Mouse (Mus musculus) adrenal gland (tissue): ENCODE data around the gene Psmd5.
"Not testable (repeated sequence)": the region's sequence is repeated elsewhere in the genome, so short reads cannot be mapped to it uniquely, and the experiment has no call there.

Experiments
- intact Hi-C: fragments of 180-260 bp; cut with DNase I; formaldehyde crosslinking; loops from one replicate; pipeline ENCODE4 v1.15.1; 2025

The Psmd5 gene

DNA sequence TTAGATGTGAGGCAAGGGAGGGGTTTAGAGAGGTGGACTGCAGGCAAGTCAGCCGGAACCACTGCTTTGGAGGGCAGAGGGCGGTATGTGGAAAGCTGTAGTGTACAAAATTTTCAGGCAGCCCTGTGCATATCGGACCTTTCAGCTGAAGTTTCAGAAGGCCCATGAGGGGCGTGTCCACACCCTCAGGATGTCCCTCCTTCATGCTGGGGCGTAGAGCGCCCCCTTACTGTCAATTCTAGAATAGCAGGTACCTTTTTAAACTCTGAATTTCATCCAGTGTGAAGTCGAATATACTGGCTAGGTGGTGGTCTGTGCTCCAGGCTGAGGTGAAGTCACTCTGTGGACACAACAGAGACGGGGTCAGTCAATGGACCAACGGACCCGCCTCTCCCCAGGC, 23.1 kb upstream of the Psmd5 start:
- intact Hi-C loops = loop anchor here (5.0 kb wide), 1 partner anchor 74 kb away; no protein-coding TSS in a partner anchor

DNA sequence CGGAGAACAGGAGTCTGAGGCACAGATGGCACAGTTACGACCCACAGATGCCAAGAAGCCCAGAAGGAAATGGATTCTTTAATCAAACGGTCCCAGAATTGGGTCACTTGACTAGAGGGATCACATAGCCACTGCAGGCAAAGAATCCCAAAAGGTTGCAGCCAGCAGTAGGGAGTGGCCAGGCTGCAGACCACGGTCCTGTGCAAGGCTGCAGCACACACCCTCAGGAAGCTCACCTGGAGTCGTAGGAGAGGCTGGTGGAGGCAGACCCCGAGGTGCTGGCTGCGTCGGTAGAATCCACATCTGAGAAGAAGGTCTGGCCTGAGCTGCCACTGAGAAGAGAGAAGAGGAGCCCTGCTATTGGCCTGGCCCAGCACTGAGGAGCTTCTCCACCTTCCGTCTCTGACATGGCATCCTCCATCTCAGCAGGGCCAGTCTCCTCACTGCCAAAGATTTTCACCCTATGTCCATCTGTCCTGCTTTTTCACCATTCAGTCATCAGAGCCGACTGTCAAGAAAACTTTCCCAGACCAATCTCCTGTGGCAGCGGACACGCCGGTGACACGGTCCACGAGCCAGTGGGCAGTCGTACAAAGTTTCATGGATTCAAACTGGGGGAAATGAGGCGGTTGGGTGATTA, 22.2 kb upstream of the Psmd5 start:
- intact Hi-C loops = loop anchor here (5.0 kb wide), 1 partner anchor 75 kb away; no protein-coding TSS in a partner anchor

DNA sequence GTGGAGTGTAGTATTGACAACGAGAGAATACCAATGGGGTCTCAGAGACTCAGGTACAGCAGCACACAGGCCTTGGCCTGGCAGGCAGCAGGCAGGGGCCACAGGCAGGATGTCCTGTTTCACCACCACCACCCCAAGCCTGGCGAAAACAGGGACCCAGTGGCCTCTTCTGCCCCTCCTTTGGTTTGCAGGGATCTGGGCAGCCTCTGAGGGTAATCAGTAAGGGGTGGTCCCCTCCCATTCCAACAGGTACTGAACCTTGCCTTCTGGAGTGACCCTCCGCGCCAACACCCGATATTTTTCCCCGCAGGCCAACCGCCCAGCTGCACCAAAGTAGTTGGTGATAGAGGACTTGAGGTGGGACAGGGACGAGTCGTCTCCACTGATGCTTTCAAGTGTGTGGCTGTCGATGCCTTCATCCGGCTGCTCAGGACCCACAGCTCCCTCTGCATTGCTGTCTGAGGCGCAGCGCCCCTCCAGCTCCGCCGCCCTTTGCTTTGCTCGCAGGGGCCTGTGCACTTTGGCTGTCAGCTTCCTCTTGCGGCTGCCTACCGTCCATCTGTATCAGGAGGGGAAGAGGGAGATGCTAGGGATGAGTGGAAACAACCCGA, 20.8 kb upstream of the Psmd5 start:
- intact Hi-C loops = loop anchor here (5.0 kb wide), 1 partner anchor 77 kb away; no protein-coding TSS in a partner anchor

DNA sequence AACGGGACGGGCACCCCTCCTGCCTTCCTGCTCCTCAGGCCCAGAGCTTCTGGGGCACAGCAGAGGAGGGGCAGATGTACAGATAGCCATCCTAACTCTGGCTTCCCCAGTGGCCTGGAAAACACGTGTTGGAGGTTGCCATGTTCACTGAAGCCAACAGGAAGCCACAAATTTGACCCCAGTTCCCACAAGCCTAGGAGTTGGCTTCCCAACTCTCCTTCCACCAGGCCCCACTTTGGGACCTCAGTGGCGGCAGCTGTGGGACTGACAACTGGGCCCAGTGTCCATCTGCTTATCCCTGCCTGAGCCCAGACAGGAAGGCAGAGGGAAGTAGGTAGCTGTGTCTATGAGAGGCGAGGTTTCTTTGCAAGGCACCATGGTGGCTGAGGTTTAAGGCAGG, 19.2 kb upstream of the Psmd5 start:
- intact Hi-C loops = no loop called here

DNA sequence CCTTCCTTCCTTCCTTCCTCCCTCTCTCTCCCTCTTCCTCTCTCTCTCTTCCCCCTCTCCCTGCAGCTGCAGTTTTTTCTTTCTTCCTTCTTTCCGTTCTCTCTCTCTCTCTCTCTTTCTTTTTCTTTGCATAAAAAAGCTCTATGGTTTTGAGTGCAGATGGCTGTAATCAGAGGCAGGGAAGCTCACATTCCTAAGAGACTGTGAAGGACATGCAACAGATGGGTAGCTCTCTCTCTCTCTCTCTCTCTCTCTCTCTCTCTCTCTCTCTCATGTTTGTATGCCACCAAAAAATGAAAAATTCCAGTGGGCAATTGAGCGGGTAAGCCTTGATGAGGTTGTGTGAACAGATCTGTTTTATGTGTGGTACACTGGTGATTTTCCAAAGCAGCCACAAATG, 9.4 kb upstream of the Psmd5 start:
- intact Hi-C loops = no loop called here

DNA sequence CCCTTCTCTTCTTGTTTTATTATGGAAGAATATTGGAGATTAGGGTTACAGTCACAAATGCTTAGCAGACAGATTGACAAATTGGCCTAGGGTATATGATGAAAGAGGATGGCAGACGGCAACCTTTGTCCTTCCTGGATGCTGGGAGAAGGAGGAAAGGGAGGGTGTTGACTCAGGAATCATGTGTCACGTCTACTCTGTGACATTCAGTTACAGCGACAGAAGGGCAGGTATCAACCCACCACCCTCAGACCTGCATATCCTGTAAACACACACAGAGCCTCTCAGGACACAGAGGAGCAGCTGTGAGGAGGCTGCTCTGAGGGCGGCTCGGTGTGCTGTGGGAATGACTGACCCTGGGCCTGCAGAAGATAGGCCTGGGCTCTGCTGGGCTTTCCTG, 8.4 kb upstream of the Psmd5 start:
- intact Hi-C loops = no loop called here

DNA sequence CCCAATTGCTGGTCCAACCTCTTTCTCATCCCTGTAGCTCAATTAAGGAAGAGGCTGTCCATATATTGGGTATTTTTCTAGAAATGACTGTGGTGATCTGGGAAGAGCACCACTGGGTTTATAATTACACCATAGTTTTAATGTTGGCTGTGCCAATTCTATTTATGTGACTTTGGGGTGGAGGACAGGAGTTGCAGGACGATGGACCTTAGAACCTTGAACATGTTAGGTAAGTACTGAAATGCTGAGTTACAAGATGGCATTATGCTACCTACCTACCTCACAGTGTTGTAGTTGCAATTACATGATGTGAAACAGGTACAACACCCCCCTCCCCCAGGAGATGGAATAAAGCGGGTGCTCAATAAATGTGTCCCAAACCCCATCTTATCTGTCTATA, 8.0 kb upstream of the Psmd5 start:
- intact Hi-C loops = no loop called here

DNA sequence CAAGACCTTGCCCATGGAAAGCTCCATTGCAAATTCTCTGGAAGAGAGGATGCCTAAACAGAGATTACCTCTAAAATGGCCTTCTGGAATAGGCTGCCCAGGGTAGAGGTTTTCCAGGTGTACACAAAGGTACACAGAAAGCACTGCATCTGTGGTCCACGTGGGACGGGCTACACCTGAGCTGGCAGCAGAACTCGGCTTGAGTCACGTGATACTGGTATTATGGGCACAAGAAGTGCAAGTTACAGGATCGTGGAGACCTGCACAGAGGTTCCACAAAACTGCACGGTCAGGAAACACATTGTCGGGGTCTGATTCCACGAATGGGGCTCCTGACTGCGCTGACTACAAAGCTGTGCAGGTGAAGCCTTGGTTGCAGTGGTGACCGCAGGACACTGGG, 5.3 kb upstream of the Psmd5 start:
- intact Hi-C loops = no loop called here

DNA sequence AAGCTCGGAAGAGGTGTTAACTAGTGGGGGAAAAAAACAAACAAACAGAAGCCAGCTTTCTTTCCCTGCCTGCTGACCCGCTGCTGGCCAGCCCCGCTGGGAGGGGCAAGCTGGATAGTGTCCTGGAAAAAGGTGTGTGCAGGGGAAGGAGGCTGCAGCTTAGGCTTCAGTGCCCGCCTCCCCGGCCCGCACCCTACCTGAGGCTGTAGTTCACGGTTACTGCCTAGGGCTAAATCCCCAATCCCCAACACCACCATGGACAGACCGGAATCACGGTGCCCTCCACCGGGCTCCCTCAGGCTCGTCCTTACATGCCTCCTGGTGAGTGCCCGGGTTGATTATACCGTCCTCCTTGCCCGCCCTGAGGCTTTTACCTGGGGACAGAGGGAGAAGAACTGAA, 497 bp downstream of the Psmd5 start, which contains the start of gene Cutal:
Cutal (plus strand) TSS at position 126 of the 400 bp plus-strand sequence.
- intact Hi-C loops = loop anchor here (5.0 kb wide), 1 partner anchor 47 kb away; the partner anchor contains the start of gene Fbxw2

DNA sequence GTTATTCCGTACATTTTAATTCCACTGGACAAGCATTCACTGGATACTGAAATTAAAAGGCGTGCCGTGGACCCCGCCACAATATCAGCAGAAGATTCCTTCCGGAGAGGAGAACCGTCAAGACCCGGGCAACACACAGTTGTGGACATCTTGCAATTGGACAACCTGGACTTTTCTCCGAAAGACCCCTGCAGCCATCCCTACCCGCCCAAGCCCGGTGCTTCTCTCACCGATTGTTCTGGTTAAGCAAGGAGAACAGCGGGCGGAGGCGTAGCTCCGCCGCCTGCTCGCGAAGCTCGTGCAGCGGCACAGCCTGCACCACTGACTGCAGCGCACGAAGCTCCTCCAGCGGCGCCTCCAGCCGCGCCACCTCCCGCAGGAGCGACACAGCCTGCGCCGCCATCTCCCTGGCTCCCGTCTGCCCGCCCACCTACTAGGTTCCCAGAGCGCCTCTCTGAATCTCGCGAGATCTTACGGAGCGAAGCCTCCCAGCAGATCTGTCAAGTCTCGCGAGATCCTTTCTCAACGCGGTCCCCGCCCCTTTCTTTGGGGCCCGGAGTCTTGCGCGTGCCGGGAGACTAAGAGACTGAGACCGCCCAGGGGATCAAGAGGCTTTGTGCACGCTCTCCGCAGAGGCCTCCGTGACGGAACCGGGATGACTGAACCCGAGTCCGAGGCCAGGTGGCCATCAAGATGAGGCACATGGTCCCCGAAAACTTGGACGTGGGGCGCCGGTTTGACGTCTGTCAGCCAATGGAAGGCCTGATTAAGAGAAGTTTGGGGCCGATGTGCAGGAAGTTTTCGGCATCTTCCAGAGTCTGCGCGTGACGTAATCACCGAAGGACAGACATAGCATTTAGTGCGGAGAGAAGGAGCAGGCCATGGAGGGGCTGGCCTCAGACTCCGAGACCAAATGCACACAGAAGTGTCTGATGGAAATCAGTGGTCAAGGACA, 4.0 kb downstream of the Psmd5 start:
- intact Hi-C loops = loop anchor here (5.0 kb wide), 1 partner anchor 43 kb away; the partner anchor contains the start of gene Fbxw2

DNA sequence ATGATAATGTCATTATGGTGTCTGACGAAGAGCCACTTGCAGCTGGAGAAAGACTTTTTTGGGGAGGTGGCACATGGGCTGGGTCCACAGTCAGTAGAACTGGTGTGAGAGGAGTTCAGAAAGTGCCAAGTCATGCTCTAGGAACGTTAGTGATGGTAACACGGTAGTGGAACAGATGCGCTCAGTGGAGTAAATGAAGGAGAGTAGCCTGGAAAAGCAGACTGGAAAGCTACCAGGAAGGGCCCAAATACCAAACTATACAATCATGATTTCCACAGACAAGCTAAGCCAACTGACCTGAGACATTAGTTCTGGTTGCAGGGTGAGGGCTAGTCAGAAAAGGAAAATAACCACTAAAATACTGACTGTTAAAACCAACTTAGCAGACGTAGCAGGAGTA, 5.1 kb downstream of the Psmd5 start:
- intact Hi-C loops = loop anchor here (5.0 kb wide), 1 partner anchor 42 kb away; the partner anchor contains the start of gene Fbxw2

DNA sequence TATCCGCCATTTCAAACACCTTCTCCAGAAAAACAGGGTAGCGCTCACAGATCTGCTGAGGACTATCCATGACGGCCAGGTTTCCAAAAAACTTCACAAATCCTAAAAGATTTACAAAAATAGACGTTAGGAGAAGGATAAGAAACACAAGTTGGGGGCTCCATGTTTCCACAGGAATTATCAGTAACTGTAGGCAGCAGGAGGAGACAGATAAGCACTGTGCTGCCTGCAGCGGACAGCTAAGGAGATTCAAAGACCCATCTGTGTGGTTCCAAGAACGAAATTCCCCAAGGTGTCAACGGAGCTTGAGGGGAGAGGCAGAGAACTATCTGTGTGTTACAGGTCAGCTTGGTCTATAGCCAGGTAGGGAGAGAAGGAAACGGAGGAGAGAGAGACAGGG, 17.0 kb downstream of the Psmd5 start:
- intact Hi-C loops = no loop called here

DNA sequence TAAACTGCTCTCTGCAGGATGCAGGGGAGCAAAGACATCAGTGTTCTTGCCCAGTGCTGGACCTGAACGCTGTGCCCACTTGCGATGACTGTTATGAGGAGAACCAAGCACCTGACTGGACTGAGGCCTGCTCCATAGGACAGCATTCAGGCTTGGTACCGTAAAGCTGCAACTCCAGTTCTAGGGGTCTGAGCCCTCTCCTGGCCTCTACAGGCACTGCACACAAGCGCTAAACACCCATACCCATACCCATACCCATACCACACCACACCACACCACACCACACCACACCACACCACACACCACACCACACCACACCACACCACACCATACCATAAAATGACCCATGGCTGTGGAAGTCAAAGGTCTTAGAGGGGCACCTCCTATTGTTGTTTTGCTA, 19.5 kb downstream of the Psmd5 start:
- intact Hi-C loops = no loop called here

DNA sequence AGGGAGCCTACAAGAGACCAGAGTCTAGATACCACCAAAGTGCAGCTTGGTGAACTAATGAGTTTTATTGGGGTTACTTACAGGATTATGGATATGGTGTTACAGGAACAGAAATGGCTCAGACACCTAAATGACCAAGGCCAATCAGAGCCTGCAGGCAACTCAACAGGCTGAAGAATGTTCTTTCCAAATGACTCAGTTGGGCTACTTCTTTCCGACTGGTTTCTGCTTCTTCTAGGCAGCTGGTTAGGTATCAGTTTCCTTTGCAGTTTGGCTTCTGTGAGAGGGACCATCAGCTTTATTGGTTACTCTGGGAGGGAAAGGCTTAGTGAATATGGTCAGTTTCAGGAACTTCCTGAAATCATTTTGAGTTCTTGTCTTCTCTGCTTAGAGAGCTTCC, 27.1 kb downstream of the Psmd5 start:
- intact Hi-C loops = no loop called here

DNA sequence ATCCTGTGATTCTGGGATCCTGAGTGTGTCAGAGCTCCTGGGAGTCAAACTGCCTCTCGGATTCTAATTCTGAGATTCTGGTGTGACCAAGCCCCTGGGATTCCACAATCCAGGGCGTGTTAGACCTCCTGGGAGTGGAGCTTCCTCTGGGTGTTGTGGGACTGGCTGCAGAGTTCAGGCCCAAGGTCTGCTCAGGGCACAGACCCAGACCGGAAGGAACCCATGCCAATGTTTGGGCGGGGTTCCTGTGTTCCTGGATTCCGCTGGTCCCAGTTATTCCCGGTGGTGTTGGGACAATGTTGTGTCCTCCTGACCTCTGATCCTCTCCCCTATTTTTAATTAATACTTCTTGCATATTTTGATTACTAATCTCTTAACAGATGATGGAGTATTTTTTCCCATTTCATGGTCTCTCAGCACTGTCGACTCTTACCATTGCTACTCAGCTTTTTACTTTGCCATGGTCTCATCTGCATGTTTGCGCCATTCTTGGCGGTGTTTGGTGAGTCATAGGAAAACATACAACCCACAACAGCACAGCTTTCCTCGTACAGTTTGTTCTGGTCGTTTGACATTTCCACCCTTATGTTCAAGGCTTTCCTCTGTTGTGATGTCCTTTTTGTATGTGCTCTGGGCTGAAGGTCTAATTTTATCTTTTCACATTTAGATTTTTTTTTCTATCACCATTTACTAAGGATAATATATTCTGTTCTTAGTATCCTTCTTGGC, 31.4 kb downstream of the Psmd5 start:
- intact Hi-C loops = no loop called here

DNA sequence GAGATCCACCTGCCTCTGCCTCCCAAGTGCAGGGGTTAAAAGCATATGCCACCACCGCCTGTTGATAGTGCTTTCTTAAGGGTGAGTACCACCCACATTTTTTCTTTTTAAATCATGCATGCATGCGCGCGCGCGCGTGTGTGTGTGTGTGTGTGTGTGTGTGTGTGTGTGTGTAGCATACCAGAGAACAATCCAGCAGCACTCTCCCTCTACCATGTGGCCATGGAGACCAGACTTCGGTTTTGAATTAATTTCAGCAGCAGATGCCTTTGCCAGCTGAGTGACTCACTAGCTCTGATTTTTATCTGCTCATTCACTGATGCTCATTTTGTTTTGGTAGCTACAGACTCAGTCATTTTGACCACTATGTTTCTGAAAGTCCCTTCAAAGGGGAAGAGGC, 33.1 kb downstream of the Psmd5 start:
- intact Hi-C loops = no loop called here

DNA sequence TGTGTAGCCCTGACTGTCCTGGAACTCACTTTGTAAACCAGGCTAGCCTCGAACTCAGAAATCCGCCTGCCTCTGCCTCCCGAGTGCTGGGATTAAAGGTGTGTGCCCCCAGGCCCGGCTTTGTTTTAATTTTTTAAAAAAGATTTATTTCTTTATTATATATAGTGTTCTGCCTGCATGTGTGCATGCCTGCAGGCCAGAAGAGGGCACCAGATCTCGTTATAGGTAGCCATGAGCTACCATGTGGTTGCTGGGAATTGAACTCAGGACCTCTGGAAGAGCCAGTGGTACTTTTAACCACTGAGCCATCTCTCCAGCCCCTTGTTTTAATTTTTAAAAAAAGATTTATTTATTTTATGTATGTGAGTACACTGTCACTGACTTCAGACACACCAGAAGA, 34.6 kb downstream of the Psmd5 start:
- intact Hi-C loops = not testable (repeated sequence)

DNA sequence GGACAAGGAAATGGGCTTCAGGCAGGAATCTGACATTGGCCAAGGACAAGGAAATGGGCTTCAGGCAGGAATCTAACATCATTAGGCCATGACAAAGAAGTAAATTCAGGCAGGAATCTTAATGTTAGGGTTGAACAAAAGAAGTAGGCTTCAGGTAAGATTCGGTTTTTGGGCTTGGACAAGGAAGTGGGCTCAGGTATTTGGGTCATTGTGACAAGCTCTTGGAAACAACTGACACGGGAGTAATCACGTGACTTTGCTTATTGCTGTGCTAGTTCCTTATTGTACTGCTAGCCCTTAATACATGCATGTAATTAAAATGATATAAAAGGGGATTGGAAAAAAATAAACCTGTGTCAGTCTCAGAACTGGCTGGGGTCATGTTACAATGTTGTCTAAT, 39.1 kb downstream of the Psmd5 start:
- intact Hi-C loops = no loop called here

DNA sequence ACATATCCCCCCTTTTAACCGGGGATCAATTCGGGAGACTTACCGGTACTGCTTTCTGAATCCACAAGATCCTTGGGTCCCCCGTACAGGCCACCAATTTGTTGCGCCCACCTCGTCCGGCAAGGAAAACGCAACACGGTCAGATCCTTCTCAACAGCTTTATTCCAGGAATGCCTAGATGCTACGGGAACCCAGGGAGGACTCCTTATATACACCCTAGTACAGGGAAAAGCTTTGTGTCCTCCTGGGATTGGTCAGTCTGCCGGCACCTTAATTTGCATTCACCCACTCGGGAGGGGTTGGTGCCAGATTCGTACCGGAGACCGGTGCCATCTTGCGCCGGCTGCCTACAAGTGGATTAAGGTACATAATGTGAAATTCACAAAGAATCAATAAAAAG, 41.1 kb downstream of the Psmd5 start:
- intact Hi-C loops = no loop called here

DNA sequence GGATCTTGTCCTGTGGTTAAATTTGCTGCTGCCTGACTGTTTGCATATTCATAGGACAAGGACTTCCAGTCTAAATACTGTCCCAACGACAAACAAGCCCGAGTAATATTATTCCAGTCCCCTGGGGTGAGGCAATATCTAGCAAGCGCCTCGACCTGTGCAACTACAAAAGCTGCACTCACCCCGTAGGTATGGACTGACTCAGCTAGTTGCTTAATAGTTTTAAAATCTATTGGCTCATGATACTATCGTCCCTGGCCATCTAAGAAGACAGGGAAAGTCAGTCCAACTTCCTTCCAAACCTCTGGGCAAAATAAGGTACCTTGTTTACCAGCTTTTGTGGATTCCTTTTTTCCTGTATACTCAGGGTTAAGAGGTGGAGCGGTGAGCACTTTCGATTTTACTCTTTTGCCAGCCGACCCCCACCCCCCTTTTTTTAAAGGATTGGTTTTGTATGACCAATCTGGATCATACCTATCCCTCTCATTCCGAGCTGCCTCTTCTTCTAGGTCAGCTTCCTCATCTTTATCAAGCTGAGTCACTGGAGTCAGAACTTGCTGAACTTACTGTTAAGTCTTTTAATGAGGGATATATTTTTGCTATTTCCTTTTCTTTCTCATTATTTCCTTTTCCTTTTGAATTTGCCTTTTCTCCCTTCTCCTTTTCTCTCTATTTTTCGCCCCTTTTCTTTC, 41.9 kb downstream of the Psmd5 start, which contains the start of gene Gm34653:
Gm34653 (plus strand) TSS at position 242 of the 692 bp plus-strand sequence.
- intact Hi-C loops = not testable (repeated sequence)
